Mouse (Mus musculus): ENCODE results near the gene Tas2r106. TPM values are rescaled to one million over a fixed set of nuclear protein-coding genes. Genes with fewer than 3 reads are reported as not detected.

The Tas2r106 gene
- polyA plus RNA-seq (2016; fragmentation: Nextera tagmentation; extraction: Ambion mirVana): not detected in 2 replicates

GRCm38 (mm10) chr6:131678786-131679185 lies at the start of gene Tas2r106:
TSS of gene Tas2r106 (minus strand) at chr6:131678886.
- no peak for DNase-seq (ENCODE audit: low spot score)
- WGBS: 69% methylated on average over 3 of the region's 3 CpGs
- Histone ChIP-seq H3K9me3 (no peaks in the 10 kb centered on the region), H3K27me3 (ENCODE audit: insufficient read depth, poor library complexity, severe bottlenecking) (no peaks in the 10 kb centered on the region), H3K4me3 (no peak within 1 kb of the TSS), H3K4me1 (no peaks in the 10 kb centered on the region), H3K36me3 (no peaks in the 10 kb centered on the region), H3K27ac (no peak within 1 kb of the TSS)

DNA sequence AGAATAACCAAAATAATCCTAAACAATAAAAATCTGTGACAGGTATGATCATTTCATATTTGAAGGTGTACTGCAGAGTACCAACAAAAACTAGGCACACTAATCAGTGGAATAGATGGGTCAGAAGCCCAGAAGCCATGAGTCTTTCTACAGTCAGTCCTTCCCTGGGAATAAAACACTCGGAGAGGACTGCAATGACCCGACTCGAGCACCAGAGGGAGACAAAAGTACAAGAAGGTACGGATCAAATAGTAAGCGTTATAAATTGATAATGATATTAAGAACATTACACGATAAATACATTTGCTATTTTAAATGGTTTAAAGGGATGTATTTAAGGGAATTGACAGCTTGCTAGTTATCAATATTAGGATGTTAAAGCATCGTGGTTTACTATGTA lies 34.1 kb upstream of the Tas2r106 start:
- 43% methylated on average over 7 of the region's 7 CpGs for WGBS
- no peak overlapping the region for H3K4me3 ChIP-seq
- H3K27me3 ChIP-seq (ENCODE audit: insufficient read depth, poor library complexity, severe bottlenecking): no peaks in the 10 kb centered on the region
- H3K27ac ChIP-seq: no peak overlapping the region
- H3K36me3 ChIP-seq: no peaks in the 10 kb centered on the region
- no peaks in the 10 kb centered on the region for H3K4me1 ChIP-seq
- DNase-seq (ENCODE audit: low spot score): no peak
- H3K9me3 ChIP-seq: peaks cover 3% of the 10 kb centered on the region; the same call in 1 of the 2 replicates

DNA sequence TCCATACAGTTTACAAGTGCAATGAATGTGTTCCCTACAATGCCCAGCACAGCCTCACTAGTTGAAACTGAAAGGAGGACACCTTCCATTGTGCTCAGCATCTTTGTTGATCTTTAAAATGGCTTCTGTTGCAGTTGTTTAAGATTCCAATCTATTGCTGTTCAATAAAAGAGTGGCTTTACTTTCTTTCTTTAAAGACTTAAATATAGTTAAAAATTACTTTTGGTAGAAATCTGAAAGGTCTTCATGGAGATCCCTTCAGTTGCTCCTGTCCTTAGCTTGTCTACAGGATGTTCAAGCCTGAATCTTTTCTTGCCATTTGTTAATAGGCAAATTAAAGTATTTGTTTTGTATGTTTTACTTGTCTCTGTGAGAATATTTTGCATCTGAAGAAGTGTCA lies 11.3 kb upstream of the Tas2r106 start, which contains the start of gene Tas2r114:
Gene Tas2r114, minus strand, starts transcription at position 101 of the 400 bp plus-strand sequence.
- H3K27me3 ChIP-seq (ENCODE audit: insufficient read depth, poor library complexity, severe bottlenecking): no peaks in the 10 kb centered on the region
- H3K4me3 ChIP-seq: no peak within 1 kb of the TSS
- no peak within 1 kb of the TSS for H3K27ac ChIP-seq
- peaks cover 4% of the 10 kb centered on the region; the same call in 1 of the 2 replicates for H3K9me3 ChIP-seq
- no peaks in the 10 kb centered on the region for H3K36me3 ChIP-seq
- DNase-seq (ENCODE audit: low spot score): no peak
- no peaks in the 10 kb centered on the region for H3K4me1 ChIP-seq

DNA sequence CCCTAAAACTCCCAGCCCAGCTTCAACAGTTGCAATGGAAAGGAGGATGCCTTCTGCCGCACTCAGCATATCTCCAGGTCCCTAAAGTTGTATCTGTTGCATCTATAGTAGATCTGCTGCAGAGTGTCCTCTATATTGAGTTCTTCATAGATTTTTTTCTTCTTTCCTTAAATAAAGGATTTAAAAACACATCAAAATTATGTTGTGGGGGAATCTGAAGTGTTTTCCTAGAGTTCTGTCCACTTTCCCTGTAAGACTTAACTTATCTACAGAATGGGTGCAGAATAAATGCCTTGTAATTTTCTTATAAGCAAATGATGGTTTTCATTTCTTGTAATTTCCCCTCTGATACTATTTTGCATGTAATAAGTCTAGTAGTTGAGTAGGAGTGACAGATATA lies 8.7 kb upstream of the Tas2r106 start, which contains the start of gene Tas2r105:
Gene Tas2r105, minus strand, starts transcription at position 101 of the 400 bp plus-strand sequence.
- Histone ChIP-seq H3K27me3 (ENCODE audit: insufficient read depth, poor library complexity, severe bottlenecking) (no peaks in the 10 kb centered on the region), H3K4me3 (no peak within 1 kb of the TSS), H3K27ac (no peak within 1 kb of the TSS), H3K4me1 (no peaks in the 10 kb centered on the region), H3K9me3 (peaks cover 4% of the 10 kb centered on the region; the same call in 1 of the 2 replicates), H3K36me3 (no peaks in the 10 kb centered on the region)
- 72% methylated on average over 1 of the region's 1 CpGs for WGBS
- no peak for DNase-seq (ENCODE audit: low spot score)

DNA sequence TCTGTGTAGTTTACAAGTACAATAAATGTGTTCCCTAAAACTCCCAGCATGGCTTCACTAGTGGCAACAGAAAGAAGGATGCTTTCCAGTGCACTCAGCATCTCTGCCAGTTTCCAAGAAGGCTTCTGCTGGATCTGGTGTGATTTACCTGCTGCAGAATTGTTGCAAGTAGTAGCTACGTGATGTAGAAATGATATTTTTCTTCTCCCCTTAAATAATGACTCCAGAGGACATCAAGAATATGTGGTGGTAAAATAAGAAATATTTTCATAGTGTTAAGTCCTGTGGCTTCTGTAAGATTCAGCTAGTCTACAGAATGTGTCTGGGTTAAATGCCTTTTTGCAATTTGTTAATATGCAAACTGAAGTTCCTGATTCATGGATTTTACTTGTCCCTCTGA lies 7.0 kb upstream of the Tas2r106 start, which contains the start of gene Tas2r104:
Gene Tas2r104, minus strand, starts transcription at position 101 of the 400 bp plus-strand sequence.
- H3K27ac ChIP-seq: no peak within 1 kb of the TSS
- H3K27me3 ChIP-seq (ENCODE audit: insufficient read depth, poor library complexity, severe bottlenecking): no peaks in the 10 kb centered on the region
- H3K36me3 ChIP-seq: no peaks in the 10 kb centered on the region
- no peaks in the 10 kb centered on the region for H3K4me1 ChIP-seq
- H3K4me3 ChIP-seq: no peak within 1 kb of the TSS
- H3K9me3 ChIP-seq: no peaks in the 10 kb centered on the region
- 73% methylated on average over 1 of the region's 1 CpGs for WGBS
- no peak for DNase-seq (ENCODE audit: low spot score)

- Histone ChIP-seq H3K27ac (no peak within 1 kb of the TSS), H3K27me3 (ENCODE audit: insufficient read depth, poor library complexity, severe bottlenecking) (no peaks in the 10 kb centered on the region), H3K9me3 (peaks cover 5% of the 10 kb centered on the region; the same call in 1 of the 2 replicates), H3K4me1 (no peaks in the 10 kb centered on the region), H3K4me3 (no peak within 1 kb of the TSS), H3K36me3 (no peaks in the 10 kb centered on the region)
- DNase-seq (ENCODE audit: low spot score): no peak
Observed at GRCm38 (mm10) chr6:131660049-131660448, 18.6 kb downstream of the Tas2r106 start, which contains the start of gene Tas2r107. TSS of gene Tas2r107 (minus strand) at chr6:131660149.

- no peaks in the 10 kb centered on the region for H3K9me3 ChIP-seq
- no peak within 1 kb of the TSS for H3K27ac ChIP-seq
- H3K4me1 ChIP-seq: no peaks in the 10 kb centered on the region
- H3K27me3 ChIP-seq (ENCODE audit: insufficient read depth, poor library complexity, severe bottlenecking): no peaks in the 10 kb centered on the region
- DNase-seq (ENCODE audit: low spot score): no peak
- 76% methylated on average over 3 of the region's 3 CpGs for WGBS
- no peak within 1 kb of the TSS for H3K4me3 ChIP-seq
- H3K36me3 ChIP-seq: no peaks in the 10 kb centered on the region
Observed at GRCm38 (mm10) chr6:131630812-131631211, 47.9 kb downstream of the Tas2r106 start, which contains the start of gene Tas2r130. TSS of gene Tas2r130 (minus strand) at chr6:131630912.

Other genes with a start within 250 kb of the Tas2r106 start
- gene 5430401F13Rik, start 192.5 kb downstream of the Tas2r106 start, polyA plus RNA-seq (2016; fragmentation: Nextera tagmentation; extraction: Ambion mirVana): not detected in 2 replicates
- not detected in 2 replicates for gene Gm6619, start 192.5 kb downstream of the Tas2r106 start, polyA plus RNA-seq (2016; fragmentation: Nextera tagmentation; extraction: Ambion mirVana)
- not detected in 2 replicates for gene Tas2r130, start 48.0 kb downstream of the Tas2r106 start, polyA plus RNA-seq (2016; fragmentation: Nextera tagmentation; extraction: Ambion mirVana)
- not detected in 2 replicates for gene Tas2r107, start 18.7 kb downstream of the Tas2r106 start, polyA plus RNA-seq (2016; fragmentation: Nextera tagmentation; extraction: Ambion mirVana)
- not detected in 2 replicates for gene Tas2r104, start 6.9 kb upstream of the Tas2r106 start, polyA plus RNA-seq (2016; fragmentation: Nextera tagmentation; extraction: Ambion mirVana)
- gene Tas2r105, start 8.6 kb upstream of the Tas2r106 start, polyA plus RNA-seq (2016; fragmentation: Nextera tagmentation; extraction: Ambion mirVana): not detected in 2 replicates
- gene Tas2r114, start 11.2 kb upstream of the Tas2r106 start, polyA plus RNA-seq (2016; fragmentation: Nextera tagmentation; extraction: Ambion mirVana): not detected in 2 replicates

All from heart, embryonic 10.5 days (tissue).